Mouse (Mus musculus) left cerebral cortex, adult 2 months (tissue): ENCODE measurements around the gene Ankrd61. TPM values are rescaled to one million over a fixed set of nuclear protein-coding genes. Genes with fewer than 3 reads are reported as not detected.

Source experiments
- DNase-seq, 2 experiments: peaks; one replicate each; pipeline ENCODE4 v3.0.0; 2021 to 2022; ENCODE audit warnings: low spot score in 2 of 2, mixed read lengths in 1 of 2; ENCODE audit errors: extremely low spot score in 1 of 2
- H3K27ac ChIP-seq: fragments of 200-600 bp; 2 replicates; pipeline ENCODE4 v1.8.1; 2022
- H3K4me3 ChIP-seq: fragments of 200-600 bp; 2 replicates; pipeline ENCODE4 v1.8.1; 2022
- CTCF ChIP-seq: fragments of 200-600 bp; IDR thresholded peaks from 2 replicates; pipeline ENCODE4 v1.8.1; 2022; ENCODE audit warnings: antibody characterized with exemption, mild to moderate bottlenecking, moderate library complexity
- intact Hi-C: fragments of 180-260 bp; cut with DNase I; formaldehyde crosslinking; loops from one replicate; pipeline ENCODE4 v1.15.1; 2025
- total RNA-seq, 2 experiments: library from RNA; stranded (reverse); gene quantifications; 2 replicates each; pipeline ENCODE4 v1.2.3; 2021

Gene Ankrd61
- total RNA-seq, 2 experiments from 2014 or later, result not detected

GRCm38 (mm10) chr5:143890741-143891140 is 6.7 kb downstream of the Ankrd61 start:
- no peak for TF ChIP-seq CTCF
- intact Hi-C loops, result no loop called here
- DNase-seq, result no peak
- Histone ChIP-seq H3K4me3 (no peak overlapping the region), H3K27ac (no peak overlapping the region)

GRCm38 (mm10) chr5:143885274-143885673 is 12.2 kb downstream of the Ankrd61 start:
- intact Hi-C loops, result no loop called here

GRCm38 (mm10) chr5:143874571-143874970 is 22.9 kb downstream of the Ankrd61 start:
- Histone ChIP-seq H3K27ac (no peak overlapping the region), H3K4me3 (no peak overlapping the region)
- TF ChIP-seq CTCF, result no peak
- intact Hi-C loops, result no loop called here
- no peak for DNase-seq

More at GRCm38 (mm10) chr5:143885274-143885673, 12.2 kb downstream of the Ankrd61 start:
- no peak overlapping the region for H3K27ac ChIP-seq
- no peak overlapping the region for H3K4me3 ChIP-seq
- DNase-seq, result no peak
- TF ChIP-seq CTCF, result no peak

GRCm38 (mm10) chr5:143871547-143872169 is 25.8 kb downstream of the Ankrd61 start:
- intact Hi-C loops, result no loop called here
- no peak for DNase-seq

More at GRCm38 (mm10) chr5:143871547-143872169, 25.8 kb downstream of the Ankrd61 start:
- Histone ChIP-seq H3K4me3 (no peak overlapping the region), H3K27ac (no peak overlapping the region)
- no peak for TF ChIP-seq CTCF

Other genes with a start within 250 kb of the Ankrd61 start
- gene Usp42, start 165.4 kb downstream of the Ankrd61 start, total RNA-seq, result 10 to 100 TPM; 25.2 to 25.4 TPM
- 10 to 100 TPM; 43.6 to 48.3 TPM for gene Eif2ak1, start 79.9 kb downstream of the Ankrd61 start, total RNA-seq
- 10 to 100 TPM; 30.0 to 32.6 TPM for gene Aimp2, start 12.2 kb upstream of the Ankrd61 start, total RNA-seq
- 10 to 100 TPM; 17.0 to 19.2 TPM for gene Pms2, start 12.3 kb upstream of the Ankrd61 start, total RNA-seq
- 1 to 10 TPM in 1 of 2 experiments, not detected in 1; 2.9 TPM for gene Gm42421, start 30.5 kb upstream of the Ankrd61 start, total RNA-seq
- gene Rsph10b, start 35.4 kb upstream of the Ankrd61 start, total RNA-seq, result 1 to 10 TPM; 4.0 to 6.0 TPM
- gene Ccz1, start 117.2 kb upstream of the Ankrd61 start, total RNA-seq, result 10 to 100 TPM; 40.9 to 43.0 TPM
- gene Ocm, start 129.0 kb upstream of the Ankrd61 start, total RNA-seq, result 1 to 10 TPM; 1.1 to 2.2 TPM
- 100 to 1,000 TPM; 171 to 173 TPM for gene Lmtk2, start 202.8 kb upstream of the Ankrd61 start, total RNA-seq